Mouse (Mus musculus): ENCODE measurements around the gene Flywch1. TPM values are rescaled to one million over a fixed set of nuclear protein-coding genes. Genes with fewer than 3 reads are reported as not detected.

The Flywch1 gene
- polyA plus RNA-seq, 1 experiment from 2014 or later: 67.5 TPM

- Histone ChIP-seq H3K27me3 (replicated peaks) (no peaks in the 10 kb centered on the region), H3K36me3 (peaks cover 93% of the 10 kb centered on the region), H3K9me3 (replicated peaks) (no peaks in the 10 kb centered on the region), H3K4me1 (replicated peaks) (no peaks in the 10 kb centered on the region), H3K9ac (no peak overlapping the region), H3K4me3 (no peak overlapping the region), H3K27ac (ENCODE audit: poor library complexity, severe bottlenecking) (no peak overlapping the region), H3K4me2 (no peak overlapping the region)
- ATAC-seq (ENCODE audit: insufficient number of reproducible peaks, low FRiP score): no peak
- 83% methylated on average over 13 of the region's 13 CpGs for WGBS
These were observed 15.7 kb downstream of the Flywch1 start for GRCm38 (mm10) chr17:23755689-23756088.

GRCm38 (mm10) chr17:23749400-23750191 lies 21.8 kb downstream of the Flywch1 start:
- 71% methylated on average over 11 of the region's 11 CpGs for WGBS
- ATAC-seq (ENCODE audit: insufficient number of reproducible peaks, low FRiP score): no peak; the same call in 1 of the 2 replicates
- no peak overlapping the region for H3K27ac ChIP-seq (ENCODE audit: poor library complexity, severe bottlenecking)
- peaks cover 42% of the 10 kb centered on the region for H3K27me3 ChIP-seq (replicated peaks)
- no peaks in the 10 kb centered on the region for H3K9me3 ChIP-seq (replicated peaks)
- peak overlapping the region; percentile 58 for H3K4me2 ChIP-seq
- H3K36me3 ChIP-seq: peaks cover 34% of the 10 kb centered on the region
- no peak overlapping the region for H3K4me3 ChIP-seq
- H3K9ac ChIP-seq: no peak overlapping the region
- H3K4me1 ChIP-seq (replicated peaks): peaks cover 18% of the 10 kb centered on the region

GRCm38 (mm10) chr17:23748631-23749391 lies 22.6 kb downstream of the Flywch1 start:
- Histone ChIP-seq H3K27me3 (replicated peaks) (peaks cover 50% of the 10 kb centered on the region), H3K9ac (no peak overlapping the region), H3K4me1 (replicated peaks) (peaks cover 22% of the 10 kb centered on the region), H3K4me3 (peak overlapping the region; percentile 29; the same call in 1 of the 2 replicates), H3K36me3 (peaks cover 27% of the 10 kb centered on the region), H3K4me2 (peak overlapping the region; percentile 58), H3K27ac (ENCODE audit: poor library complexity, severe bottlenecking) (no peak overlapping the region), H3K9me3 (replicated peaks) (no peaks in the 10 kb centered on the region)
- WGBS: 33% methylated on average over 10 of the region's 10 CpGs
- ATAC-seq (ENCODE audit: insufficient number of reproducible peaks, low FRiP score): peak; percentile 16; the same call in 1 of the 2 replicates

- ATAC-seq (ENCODE audit: insufficient number of reproducible peaks, low FRiP score): no peak
- WGBS: 27% methylated on average over 6 of the region's 6 CpGs
- H3K9ac ChIP-seq: no peak overlapping the region
- no peaks in the 10 kb centered on the region for H3K9me3 ChIP-seq (replicated peaks)
- peaks cover 22% of the 10 kb centered on the region for H3K4me1 ChIP-seq (replicated peaks)
- H3K36me3 ChIP-seq: peaks cover 19% of the 10 kb centered on the region
- H3K4me3 ChIP-seq: no peak overlapping the region
- H3K4me2 ChIP-seq: no peak overlapping the region
- peaks cover 58% of the 10 kb centered on the region for H3K27me3 ChIP-seq (replicated peaks)
- no peak overlapping the region for H3K27ac ChIP-seq (ENCODE audit: poor library complexity, severe bottlenecking)
These were observed 23.4 kb downstream of the Flywch1 start for GRCm38 (mm10) chr17:23748026-23748425.

- H3K36me3 ChIP-seq: peaks cover 14% of the 10 kb centered on the region
- no peak overlapping the region for H3K4me3 ChIP-seq
- 77% methylated on average over 3 of the region's 3 CpGs for WGBS
- H3K9me3 ChIP-seq (replicated peaks): no peaks in the 10 kb centered on the region
- peaks cover 25% of the 10 kb centered on the region for H3K4me1 ChIP-seq (replicated peaks)
- peaks cover 63% of the 10 kb centered on the region for H3K27me3 ChIP-seq (replicated peaks)
- no peak for ATAC-seq (ENCODE audit: insufficient number of reproducible peaks, low FRiP score)
- H3K4me2 ChIP-seq: no peak overlapping the region
- H3K27ac ChIP-seq (ENCODE audit: poor library complexity, severe bottlenecking): no peak overlapping the region
- H3K9ac ChIP-seq: no peak overlapping the region
These were observed 23.9 kb downstream of the Flywch1 start for GRCm38 (mm10) chr17:23747471-23747870.

GRCm38 (mm10) chr17:23746767-23747166 lies 24.6 kb downstream of the Flywch1 start:
- H3K4me3 ChIP-seq: no peak overlapping the region
- ATAC-seq (ENCODE audit: insufficient number of reproducible peaks, low FRiP score): no peak
- H3K9ac ChIP-seq: no peak overlapping the region
- H3K4me1 ChIP-seq (replicated peaks): peaks cover 28% of the 10 kb centered on the region
- 61% methylated on average over 3 of the region's 3 CpGs for WGBS
- H3K27me3 ChIP-seq (replicated peaks): peaks cover 70% of the 10 kb centered on the region
- H3K36me3 ChIP-seq: peaks cover 7% of the 10 kb centered on the region
- H3K4me2 ChIP-seq: no peak overlapping the region
- no peak overlapping the region for H3K27ac ChIP-seq (ENCODE audit: poor library complexity, severe bottlenecking)
- no peaks in the 10 kb centered on the region for H3K9me3 ChIP-seq (replicated peaks)

- 2% methylated on average over 12 of the region's 12 CpGs for WGBS
- Histone ChIP-seq H3K4me1 (replicated peaks) (peaks cover 28% of the 10 kb centered on the region), H3K27ac (ENCODE audit: poor library complexity, severe bottlenecking) (no peak overlapping the region), H3K9me3 (replicated peaks) (no peaks in the 10 kb centered on the region), H3K4me3 (peak overlapping the region; percentile 39; the same call in 1 of the 2 replicates), H3K36me3 (peaks cover 2% of the 10 kb centered on the region; the same call in 1 of the 2 replicates), H3K4me2 (peak overlapping the region; percentile 67), H3K27me3 (replicated peaks) (peaks cover 75% of the 10 kb centered on the region), H3K9ac (no peak overlapping the region)
- ATAC-seq (ENCODE audit: insufficient number of reproducible peaks, low FRiP score): no peak
These were observed 25.1 kb downstream of the Flywch1 start for GRCm38 (mm10) chr17:23746311-23746710.

GRCm38 (mm10) chr17:23745301-23746251 lies 25.8 kb downstream of the Flywch1 start, which contains the start of gene Kremen2:
TSS of gene Kremen2 (minus strand) at chr17:23745833.
- H3K27ac ChIP-seq (ENCODE audit: poor library complexity, severe bottlenecking): no peak within 1 kb of the TSS
- H3K9ac ChIP-seq: peak within 1 kb of the TSS; percentile 52; the same call in 1 of the 2 replicates
- H3K9me3 ChIP-seq (replicated peaks): no peaks in the 10 kb centered on the region
- peaks cover 31% of the 10 kb centered on the region for H3K4me1 ChIP-seq (replicated peaks)
- H3K36me3 ChIP-seq: no peaks in the 10 kb centered on the region
- H3K4me2 ChIP-seq: peak within 1 kb of the TSS; percentile 67
- WGBS: 1% methylated on average over 43 of the region's 45 CpGs
- H3K4me3 ChIP-seq: peak within 1 kb of the TSS; percentile 39
- no peak for ATAC-seq (ENCODE audit: insufficient number of reproducible peaks, low FRiP score)
- H3K27me3 ChIP-seq (replicated peaks): peaks cover 82% of the 10 kb centered on the region

- no peak overlapping the region for H3K27ac ChIP-seq (ENCODE audit: poor library complexity, severe bottlenecking)
- H3K9ac ChIP-seq: no peak overlapping the region
- H3K4me2 ChIP-seq: peak overlapping the region; percentile 67
- ATAC-seq (ENCODE audit: insufficient number of reproducible peaks, low FRiP score): no peak
- H3K27me3 ChIP-seq (replicated peaks): peaks cover 84% of the 10 kb centered on the region
- peak overlapping the region; percentile 39; the same call in 1 of the 2 replicates for H3K4me3 ChIP-seq
- H3K4me1 ChIP-seq (replicated peaks): peaks cover 35% of the 10 kb centered on the region
- 2% methylated on average over 14 of the region's 14 CpGs for WGBS
- no peaks in the 10 kb centered on the region for H3K36me3 ChIP-seq
- no peaks in the 10 kb centered on the region for H3K9me3 ChIP-seq (replicated peaks)
These were observed 26.8 kb downstream of the Flywch1 start for GRCm38 (mm10) chr17:23744651-23745050.

GRCm38 (mm10) chr17:23744076-23744475 lies 27.3 kb downstream of the Flywch1 start:
- H3K4me3 ChIP-seq: no peak overlapping the region
- ATAC-seq (ENCODE audit: insufficient number of reproducible peaks, low FRiP score): no peak
- no peak overlapping the region for H3K27ac ChIP-seq (ENCODE audit: poor library complexity, severe bottlenecking)
- H3K36me3 ChIP-seq: no peaks in the 10 kb centered on the region
- H3K9ac ChIP-seq: no peak overlapping the region
- no peaks in the 10 kb centered on the region for H3K9me3 ChIP-seq (replicated peaks)
- WGBS: 20% methylated on average over 8 of the region's 8 CpGs
- peaks cover 41% of the 10 kb centered on the region for H3K4me1 ChIP-seq (replicated peaks)
- peaks cover 89% of the 10 kb centered on the region for H3K27me3 ChIP-seq (replicated peaks)
- H3K4me2 ChIP-seq: no peak overlapping the region
